In genomic region chr11:51817756-51818155, GRCm38 (mm10) we compare ENCODE assay signal across 8 mouse cellular contexts. TPM values are rescaled to one million over a fixed set of nuclear protein-coding genes. Genes with fewer than 3 reads are reported as not detected.
DNase-seq lines count a peak whose midpoint lies in the region; TF ChIP-seq lines count a peak whose summit lies in the region.

No protein-coding gene starts in this region.

- H3K4me1 ChIP-seq in MEL (ENCODE audit: control insufficient read depth in 1 of 2, insufficient read depth in 2 of 2, low read length in 2 of 2): no peaks in the 10 kb centered on the region
- peaks cover 11% of the 10 kb centered on the region; the same call in 1 of the 2 replicates for H3K4me1 ChIP-seq in embryonic facial prominence, embryonic 10.5 days

- peak in 2 of 3 experiments; percentile 88 to 99 for TF ChIP-seq CTCF in MEL (IDR thresholded peaks at IDR 0.05 in 2 of 3, conservative IDR thresholded peaks at IDR 0.05 in 1 of 3; ENCODE audit: control insufficient read depth in 1 of 3, insufficient read depth in 1 of 3, low read depth in 2 of 3, low read length in 3 of 3, poor library complexity in 1 of 3, severe bottlenecking in 1 of 3)

- WGBS in embryonic facial prominence, embryonic 10.5 days: 38% methylated on average over 6 of the region's 6 CpGs

- intact Hi-C loops in heart, postnatal 14 days (cut with DNase I): loop anchor here (1.0 to 5.0 kb wide), 2 partner anchors 150 to 405 kb away; partner anchors contain the start of gene Cdkn2aipnl

- no peak for TF ChIP-seq POLR2A in MEL (IDR thresholded peaks at IDR 0.05; ENCODE audit: control insufficient read depth in 1 of 2, insufficient read depth in 1 of 2, low read depth in 1 of 2, low read length in 2 of 2, poor library complexity in 1 of 2)

- peak in 1 of 2 experiments; percentile 5; a peak in 1 of 4 replicates for TF ChIP-seq EP300 in MEL (IDR thresholded peaks at IDR 0.05; ENCODE audit: low read depth in 1 of 2, low read length in 2 of 2)

- H3K27me3 ChIP-seq in MEL (ENCODE audit: control insufficient read depth in 1 of 2, insufficient read depth in 2 of 2, low read length in 2 of 2): no peaks in the 10 kb centered on the region
- H3K27me3 ChIP-seq in embryonic facial prominence, embryonic 10.5 days (replicated peaks; ENCODE audit: low read depth, poor library complexity, severe bottlenecking): no peaks in the 10 kb centered on the region

- peak; percentile 97 for DNase-seq in MEL (ENCODE audit: low read depth, low spot score)
- DNase-seq in adrenal gland, postnatal 25 days: peak; percentile 92
- peak; percentile 90 for DNase-seq in embryonic facial prominence, embryonic 10.5 days (ENCODE audit: low spot score)
- DNase-seq in heart, postnatal 14 days: peak; percentile 90 to 94
- DNase-seq in layer of hippocampus, postnatal 14 days (ENCODE audit: low spot score in 2 of 2): peak; percentile 80 to 89
- peak; percentile 97 for DNase-seq in lung, postnatal 36 days
- DNase-seq in right cerebral cortex, postnatal 4 days: peak; percentile 97
- peak; percentile 77 to 94 for DNase-seq in urinary bladder, postnatal 4 days (ENCODE audit: low spot score in 2 of 2)

- H3K9ac ChIP-seq in MEL (ENCODE audit: control insufficient read depth, low read depth, low read length, poor library complexity, severe bottlenecking): no peak overlapping the region

- TF ChIP-seq RAD21 in MEL (IDR thresholded peaks at IDR 0.05; ENCODE audit: low read depth, low read length): peak; percentile 78

- no peaks in the 10 kb centered on the region for H3K9me3 ChIP-seq in MEL (replicated peaks; ENCODE audit: insufficient read depth, low read length)
- no peaks in the 10 kb centered on the region for H3K9me3 ChIP-seq in embryonic facial prominence, embryonic 10.5 days

- peaks cover 0 to 2% of the 10 kb centered on the region in 2 experiments; a peak in 1 of 4 replicates for H3K36me3 ChIP-seq in MEL (ENCODE audit: control insufficient read depth in 1 of 2, insufficient read depth in 2 of 2, low read length in 2 of 2)
- no peaks in the 10 kb centered on the region; the same call in 1 of the 2 replicates for H3K36me3 ChIP-seq in embryonic facial prominence, embryonic 10.5 days (replicated peaks)

- H3K79me2 ChIP-seq in MEL (ENCODE audit: control insufficient read depth, insufficient read depth, low read length, poor library complexity): no peaks in the 10 kb centered on the region

- H3K4me3 ChIP-seq in MEL (ENCODE audit: control insufficient read depth in 1 of 2, insufficient read depth in 1 of 2, low read depth in 2 of 2, low read length in 2 of 2): no peak overlapping the region
- no peak overlapping the region for H3K4me3 ChIP-seq in embryonic facial prominence, embryonic 10.5 days

- no peak overlapping the region for H3K27ac ChIP-seq in MEL (ENCODE audit: control insufficient read depth, low read depth, low read length)
- H3K27ac ChIP-seq in embryonic facial prominence, embryonic 10.5 days (replicated peaks): no peak overlapping the region

TF ChIP-seq in MEL, 35 proteins besides CTCF, POLR2A, EP300 and RAD21:
- TF ChIP-seq CHD2 (IDR thresholded peaks at IDR 0.05; ENCODE audit: low read length): no peak
- TF ChIP-seq NRF1 (IDR thresholded peaks at IDR 0.05; ENCODE audit: insufficient read depth, low read depth, low read length, poor library complexity, severe bottlenecking): no peak
- no peak for TF ChIP-seq MEF2A (IDR thresholded peaks at IDR 0.05; ENCODE audit: extremely low read depth, insufficient replicate concordance, low read depth, low read length, poor library complexity, severe bottlenecking)
- peak; percentile 73 for TF ChIP-seq ELF1 (IDR thresholded peaks at IDR 0.05; ENCODE audit: low read depth, low read length)
- no peak for TF ChIP-seq NELFE (IDR thresholded peaks at IDR 0.05; ENCODE audit: low read depth, low read length)
- peak; percentile 56 for TF ChIP-seq HCFC1 (IDR thresholded peaks at IDR 0.05; ENCODE audit: low read depth, low read length)
- TF ChIP-seq CHD1 (IDR thresholded peaks at IDR 0.05; ENCODE audit: low read depth, low read length): no peak
- TF ChIP-seq ZNF384 (IDR thresholded peaks at IDR 0.05; ENCODE audit: low read depth, low read length): no peak
- TF ChIP-seq ETS1 (IDR thresholded peaks at IDR 0.05; ENCODE audit: low read depth, low read length): peak; percentile 51
- TF ChIP-seq SIN3A (IDR thresholded peaks at IDR 0.05; ENCODE audit: low read length): no peak
- TF ChIP-seq ZC3H11A (IDR thresholded peaks at IDR 0.05; ENCODE audit: low read depth, low read length): peak; percentile 43
- TF ChIP-seq E2F4 (IDR thresholded peaks at IDR 0.05; ENCODE audit: borderline replicate concordance, low read depth, low read length): no peak
- TF ChIP-seq MAFK (IDR thresholded peaks at IDR 0.05; ENCODE audit: borderline replicate concordance, low read depth, low read length): no peak
- no peak for TF ChIP-seq POLR2AphosphoS2 (IDR thresholded peaks at IDR 0.05; ENCODE audit: low read length)
- peak; percentile 84 for TF ChIP-seq SMC3 (IDR thresholded peaks at IDR 0.05; ENCODE audit: low read depth, low read length)
- no peak for TF ChIP-seq ZMIZ1 (IDR thresholded peaks at IDR 0.05; ENCODE audit: low read depth, low read length)
TF ChIP-seq in MEL: peak in this region for 5.

RNA-seq across cellular contexts. Expression of gene Jade2, which starts 39.7 kb away (rescaled TPM):
- 4.5 and 5.4 TPM in 2 replicates for total RNA-seq in MEL (2012; rRNA removed)
- 10 to 100 TPM in 1 of 2 experiments, not detected in 1; 13.0 TPM for polyA plus RNA-seq in MEL (2012; ENCODE audit: insufficient read depth in 1 of 2, insufficient read length in 2 of 2, low read depth in 1 of 2, low replicate concordance in 2 of 2, missing spikeins in 1 of 2)
- 16.3 and 19.8 TPM in 2 replicates for total RNA-seq in adrenal gland, postnatal 25 days (2021)
- 0.65 and 0.80 TPM in 2 replicates for polyA plus RNA-seq in embryonic facial prominence, embryonic 10.5 days (2016; fragmentation: Nextera tagmentation; extraction: Ambion mirVana)
- 1 to 10 TPM; 8.3 to 10.0 TPM for total RNA-seq in heart, postnatal 14 days (2021)
- total RNA-seq in layer of hippocampus, postnatal 14 days (2021): 10 to 100 TPM; 14.5 to 15.0 TPM

RNA-seq across cellular contexts. Expression of gene Sar1b, which starts 54.3 kb away (rescaled TPM):
- total RNA-seq in MEL (2012; rRNA removed): 99.0 and 104 TPM in 2 replicates
- polyA plus RNA-seq in MEL (2012; ENCODE audit: insufficient read depth in 1 of 2, insufficient read length in 2 of 2, low read depth in 1 of 2, low replicate concordance in 2 of 2, missing spikeins in 1 of 2): 100 to 1,000 TPM in 1 of 2 experiments, not detected in 1; 124 TPM
- 93.6 and 96.4 TPM in 2 replicates for total RNA-seq in adrenal gland, postnatal 25 days (2021)
- 94.9 and 105 TPM in 2 replicates for polyA plus RNA-seq in embryonic facial prominence, embryonic 10.5 days (2016; fragmentation: Nextera tagmentation; extraction: Ambion mirVana)
- 100 to 1,000 TPM in 1 of 2 experiments, 10 to 100 TPM in 1; 95.8 to 109 TPM for total RNA-seq in heart, postnatal 14 days (2021)
- 10 to 100 TPM; 71.8 to 74.5 TPM for total RNA-seq in layer of hippocampus, postnatal 14 days (2021)

RNA-seq across cellular contexts. Expression of gene Sec24a, which starts 54.3 kb away (rescaled TPM):
- total RNA-seq in MEL (2012; rRNA removed): 5.3 TPM in 2 replicates
- 10 to 100 TPM; 14.1 to 38.2 TPM for polyA plus RNA-seq in MEL (2012; ENCODE audit: insufficient read depth in 1 of 2, insufficient read length in 2 of 2, low read depth in 1 of 2, low replicate concordance in 2 of 2, missing spikeins in 1 of 2)
- total RNA-seq in adrenal gland, postnatal 25 days (2021): 33.8 and 41.2 TPM in 2 replicates
- polyA plus RNA-seq in embryonic facial prominence, embryonic 10.5 days (2016; fragmentation: Nextera tagmentation; extraction: Ambion mirVana): 13.5 and 14.3 TPM in 2 replicates
- total RNA-seq in heart, postnatal 14 days (2021): 10 to 100 TPM; 18.3 to 18.4 TPM
- total RNA-seq in layer of hippocampus, postnatal 14 days (2021): 10 to 100 TPM; 23.1 to 23.7 TPM
